Mouse (Mus musculus) midbrain, embryonic 15.5 days (tissue): ENCODE data around the gene Gm10376. TPM values are rescaled to one million over a fixed set of nuclear protein-coding genes. Genes with fewer than 3 reads are reported as not detected.
"Not testable (repeated sequence)": the region's sequence is repeated elsewhere in the genome, so short reads cannot be mapped to it uniquely, and the experiment has no call there.

ENCODE experiments used
- ATAC-seq: fragments of 200-750 bp; cut with Nextera tagmentation; replicated peaks from 2 replicates; pipeline ENCODE4 v1.8.0; 2017; ENCODE audit warnings: moderate TSS enrichment
- H3K27ac ChIP-seq: fragments of 300-500 bp; sonication (generic); 2 replicates; pipeline ENCODE4 v1.5.1; 2015; ENCODE audit warnings: mild to moderate bottlenecking, inconsistent platforms
- H3K27me3 ChIP-seq: fragments of 300-500 bp; sonication (generic); replicated peaks from 2 replicates; pipeline ENCODE4 v1.6.1; 2015; ENCODE audit warnings: inconsistent platforms
- H3K36me3 ChIP-seq: fragments of 300-500 bp; sonication (generic); replicated peaks from 2 replicates; pipeline ENCODE4 v1.6.1; 2015; ENCODE audit warnings: inconsistent platforms
- H3K4me1 ChIP-seq: fragments of 300-500 bp; sonication (generic); 2 replicates; pipeline ENCODE4 v1.6.1; 2015; ENCODE audit warnings: inconsistent platforms
- H3K4me2 ChIP-seq: fragments of 300-500 bp; sonication (generic); 2 replicates; pipeline ENCODE4 v1.6.1; 2015; ENCODE audit warnings: inconsistent platforms, mild to moderate bottlenecking, moderate library complexity
- H3K4me3 ChIP-seq: fragments of 300-500 bp; sonication (generic); 2 replicates; pipeline ENCODE4 v1.5.1; 2015; ENCODE audit warnings: mild to moderate bottlenecking, inconsistent platforms
- H3K9ac ChIP-seq: fragments of 300-500 bp; sonication (generic); 2 replicates; pipeline ENCODE4 v1.6.1; 2015; ENCODE audit warnings: mild to moderate bottlenecking, inconsistent platforms
- H3K9me3 ChIP-seq: fragments of 300-500 bp; sonication (generic); 2 replicates; pipeline ENCODE4 v1.6.1; 2016; ENCODE audit warnings: inconsistent platforms
- WGBS: fragments of 180-500 bp; shearing (Covaris S2); methylation state at CpG from one replicate; pipeline ENCODE4 v1.1.7; 2015; ENCODE audit warnings: mixed read lengths; 5-methylcytosine and 5-hydroxymethylcytosine counted together
- polyA plus RNA-seq: library from polyadenylated mRNA; unstranded; fragments of >200 nt; fragmentation: Nextera tagmentation; extraction: Ambion mirVana; gene quantifications from 2 replicates; pipeline ENCODE4 v1.2.1, GENCODE M21; 2015

Gene Gm10376
- polyA plus RNA-seq: not detected in 2 replicates

GRCm38 (mm10) chr14:43015528-43015927 lies at the start of gene Gm10376:
Gm10376 (minus strand) TSS chr14:43015628.
- H3K4me3 ChIP-seq, H3K36me3 ChIP-seq, H3K27ac ChIP-seq, ATAC-seq, H3K9me3 ChIP-seq, H3K9ac ChIP-seq, H3K4me1 ChIP-seq, H3K4me2 ChIP-seq, H3K27me3 ChIP-seq: not testable (repeated sequence)

DNA sequence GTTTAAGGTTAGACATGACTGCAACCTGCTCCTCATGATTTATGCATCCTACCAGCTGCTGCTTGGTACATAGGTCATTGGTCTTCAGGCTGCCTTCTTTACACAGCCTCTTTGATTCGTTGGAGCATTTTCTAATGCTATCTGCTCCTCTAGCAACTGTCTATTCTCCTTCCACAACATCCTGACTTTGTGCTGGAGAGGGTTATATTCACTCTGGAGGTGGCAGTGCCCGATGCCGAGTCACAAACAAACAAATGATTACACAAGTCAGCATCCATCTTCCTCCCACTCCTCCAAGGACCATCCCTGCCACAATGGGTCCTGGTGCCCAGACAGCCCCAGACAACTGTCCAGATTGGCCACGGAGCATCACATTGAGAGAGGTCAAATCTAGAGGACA lies 44.8 kb upstream of the Gm10376 start:
- not testable (repeated sequence) for H3K9ac ChIP-seq, ATAC-seq, H3K9me3 ChIP-seq, H3K4me1 ChIP-seq, H3K27ac ChIP-seq, H3K27me3 ChIP-seq, H3K4me2 ChIP-seq, H3K36me3 ChIP-seq, H3K4me3 ChIP-seq
- 68% methylated on average over 4 of the region's 4 CpGs for WGBS

GRCm38 (mm10) chr14:43058063-43058462 lies 42.6 kb upstream of the Gm10376 start:
- not testable (repeated sequence) for H3K9ac ChIP-seq, H3K4me2 ChIP-seq, H3K9me3 ChIP-seq, H3K27ac ChIP-seq, H3K4me3 ChIP-seq, H3K36me3 ChIP-seq, H3K4me1 ChIP-seq, H3K27me3 ChIP-seq, ATAC-seq
- 79% methylated on average over 3 of the region's 3 CpGs for whole genome bisulfite sequencing

DNA sequence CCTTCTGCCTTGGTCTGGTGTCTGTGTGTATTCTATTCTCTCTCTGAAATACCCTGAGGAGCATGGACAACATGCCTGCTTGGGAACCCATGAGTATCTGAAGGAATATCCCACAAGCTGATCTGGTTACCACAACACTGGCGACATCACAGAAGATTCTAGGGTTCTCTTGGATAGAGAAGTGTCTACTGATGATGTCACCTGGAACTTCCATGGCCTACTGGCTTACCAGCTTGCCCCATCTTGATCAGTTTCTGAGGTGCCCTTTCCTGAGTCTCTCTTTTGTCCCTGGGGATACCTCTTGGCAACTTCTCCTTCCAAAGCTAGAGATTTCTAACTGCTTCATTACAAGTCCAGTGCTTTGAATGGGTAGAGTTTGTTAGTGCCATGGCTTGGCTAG lies 21.9 kb downstream of the Gm10376 start, which contains the start of gene Gm8082:
Gene Gm8082 (minus strand): TSS at position 101 of the 400 bp plus-strand sequence.
- ATAC-seq, H3K27ac ChIP-seq, H3K4me2 ChIP-seq, H3K9ac ChIP-seq, H3K4me3 ChIP-seq, H3K4me1 ChIP-seq, H3K9me3 ChIP-seq, H3K36me3 ChIP-seq, H3K27me3 ChIP-seq: not testable (repeated sequence)
- WGBS: 67% methylated on average over 1 of the region's 1 CpGs

Other genes starting within 250 kb of the Gm10376 start
- not detected in 2 replicates for gene Gm3015, start 246.8 kb downstream of the Gm10376 start, polyA plus RNA-seq
- not detected in 2 replicates for gene Gm10377, start 217.6 kb downstream of the Gm10376 start, polyA plus RNA-seq
- gene Gm21977, start 162.2 kb downstream of the Gm10376 start, polyA plus RNA-seq: not detected in 2 replicates
- not detected in 2 replicates for gene Gm8082, start 22.0 kb downstream of the Gm10376 start, polyA plus RNA-seq
- gene Gm8094, start 61.0 kb upstream of the Gm10376 start, polyA plus RNA-seq: not detected in 2 replicates
- gene Gm8104, start 85.0 kb upstream of the Gm10376 start, polyA plus RNA-seq: not detected in 2 replicates
- gene Gm7233, start 164.2 kb upstream of the Gm10376 start, polyA plus RNA-seq: not detected in 2 replicates
- gene Gm8122, start 219.7 kb upstream of the Gm10376 start, polyA plus RNA-seq: not detected in 2 replicates
- not detected in 2 replicates for gene Gm8126, start 243.0 kb upstream of the Gm10376 start, polyA plus RNA-seq